Mouse (Mus musculus) MN1 (cell line): ENCODE data around the gene Eci2.
"Not testable (repeated sequence)": the region's sequence is repeated elsewhere in the genome, so short reads cannot be mapped to it uniquely, and the experiment has no call there.

ENCODE experiments used
- DNase-seq: peaks from one replicate; pipeline ENCODE4 v3.0.0-alpha.2; 2016; ENCODE audit warnings: low spot score

Gene Eci2

DNA sequence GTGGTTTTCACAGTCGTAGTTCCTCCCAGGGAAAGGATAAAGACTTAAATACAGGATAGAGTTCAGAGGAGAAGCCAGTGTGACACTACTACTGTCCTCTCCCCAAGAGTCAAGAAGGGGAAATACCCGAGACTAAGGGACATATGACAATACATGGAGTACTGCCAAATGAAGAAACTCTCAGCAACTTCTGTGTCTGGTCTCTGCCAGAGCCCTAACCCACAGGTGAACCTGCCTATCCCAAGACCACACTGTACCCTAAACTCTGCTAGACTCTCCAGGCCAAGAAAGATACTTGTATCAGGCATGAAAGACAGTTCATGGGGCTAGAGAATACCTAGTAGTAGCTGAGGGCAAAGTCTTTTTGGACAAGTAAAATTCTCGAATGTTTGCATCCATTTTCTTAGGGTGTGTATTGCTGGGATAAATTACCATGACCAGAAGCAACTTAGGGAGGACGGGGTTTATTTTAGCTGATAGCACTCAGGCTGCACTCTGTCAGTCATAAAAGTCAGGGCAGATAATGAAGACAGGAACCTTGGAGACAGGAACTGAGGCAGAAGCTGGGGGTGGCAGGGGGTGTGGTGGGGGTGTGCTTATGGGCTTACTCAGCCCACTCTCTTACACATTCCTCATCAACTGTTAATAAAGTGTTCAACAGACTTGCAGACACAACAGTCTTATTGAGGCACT, 35.2 kb downstream of the Eci2 start:
- DNase-seq, result no peak

GRCm38 (mm10) chr13:34983479-34983878, 43.4 kb downstream of the Eci2 start:
- DNase-seq, result not testable (repeated sequence)

- DNase-seq, result not testable (repeated sequence)
Observed at GRCm38 (mm10) chr13:34978635-34979034, 48.3 kb downstream of the Eci2 start.

GRCm38 (mm10) chr13:34977410-34977809, 49.5 kb downstream of the Eci2 start:
- no peak for DNase-seq

- DNase-seq, result no peak
Observed at GRCm38 (mm10) chr13:34976116-34976515, 50.8 kb downstream of the Eci2 start.

DNA sequence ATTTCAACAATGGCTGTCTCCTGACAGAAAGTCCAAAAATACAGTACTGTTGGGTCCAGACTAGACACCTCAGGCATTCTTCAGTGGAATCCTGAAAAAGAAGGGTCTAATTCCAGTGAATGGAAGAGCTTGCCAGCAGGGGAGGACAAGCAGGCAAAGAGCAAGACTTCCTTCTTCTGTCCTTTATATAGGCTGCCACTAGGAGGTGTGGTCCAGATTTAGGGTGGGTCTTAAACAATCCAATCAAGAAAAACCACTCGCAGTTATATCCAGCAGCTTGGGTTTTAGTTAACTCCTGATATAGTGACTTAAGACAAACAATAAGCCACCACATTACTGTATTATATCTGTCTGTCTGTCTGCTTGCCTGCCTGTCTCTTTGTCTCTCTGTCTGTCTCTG, 53.1 kb downstream of the Eci2 start:
- DNase-seq, result no peak

- DNase-seq, result peak; percentile 22
Observed at GRCm38 (mm10) chr13:34973149-34973548, 53.7 kb downstream of the Eci2 start.

DNA sequence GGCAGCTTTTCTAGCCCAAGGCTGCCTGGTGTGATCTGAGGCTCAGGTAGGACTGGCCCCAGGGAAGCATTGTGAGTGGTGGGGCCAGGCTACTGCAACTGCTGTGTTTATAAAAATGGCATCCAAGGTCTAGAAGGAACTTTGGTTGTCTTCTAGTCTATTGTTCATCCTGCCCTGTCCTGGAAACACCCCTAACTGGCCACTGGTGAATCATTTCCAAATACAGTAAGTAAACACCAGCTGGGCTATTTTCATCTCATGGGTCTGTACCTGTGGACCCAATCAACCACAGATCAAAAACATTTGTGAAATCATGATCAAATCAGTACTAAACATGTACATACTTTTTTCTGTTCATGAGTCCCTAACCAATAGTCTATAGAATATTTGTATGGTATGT, 54.4 kb downstream of the Eci2 start:
- DNase-seq, result not testable (repeated sequence)

GRCm38 (mm10) chr13:34965647-34966046, 61.2 kb downstream of the Eci2 start:
- DNase-seq, result not testable (repeated sequence)

DNA sequence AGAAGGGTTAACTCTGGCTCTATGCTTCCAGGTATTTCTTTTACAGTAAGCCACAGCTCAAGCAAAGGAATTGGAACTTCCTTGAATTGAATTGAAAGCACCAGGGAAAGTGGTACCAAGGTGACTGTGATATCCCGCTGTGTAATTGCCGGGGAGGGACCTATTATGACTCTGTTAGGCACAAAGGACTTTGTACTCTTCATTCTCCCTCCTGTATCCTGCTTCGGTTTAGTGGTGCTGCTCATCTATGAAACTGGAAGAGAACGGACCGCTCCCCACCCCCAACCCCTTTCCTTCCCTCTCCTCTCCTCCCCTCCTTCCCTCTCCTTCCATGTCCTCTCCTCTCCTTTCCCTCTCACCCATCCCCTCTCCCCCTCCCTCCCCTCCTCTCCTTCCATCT, 62.0 kb downstream of the Eci2 start:
- no peak for DNase-seq

GRCm38 (mm10) chr13:34964419-34964818, 62.5 kb downstream of the Eci2 start:
- no peak for DNase-seq

DNA sequence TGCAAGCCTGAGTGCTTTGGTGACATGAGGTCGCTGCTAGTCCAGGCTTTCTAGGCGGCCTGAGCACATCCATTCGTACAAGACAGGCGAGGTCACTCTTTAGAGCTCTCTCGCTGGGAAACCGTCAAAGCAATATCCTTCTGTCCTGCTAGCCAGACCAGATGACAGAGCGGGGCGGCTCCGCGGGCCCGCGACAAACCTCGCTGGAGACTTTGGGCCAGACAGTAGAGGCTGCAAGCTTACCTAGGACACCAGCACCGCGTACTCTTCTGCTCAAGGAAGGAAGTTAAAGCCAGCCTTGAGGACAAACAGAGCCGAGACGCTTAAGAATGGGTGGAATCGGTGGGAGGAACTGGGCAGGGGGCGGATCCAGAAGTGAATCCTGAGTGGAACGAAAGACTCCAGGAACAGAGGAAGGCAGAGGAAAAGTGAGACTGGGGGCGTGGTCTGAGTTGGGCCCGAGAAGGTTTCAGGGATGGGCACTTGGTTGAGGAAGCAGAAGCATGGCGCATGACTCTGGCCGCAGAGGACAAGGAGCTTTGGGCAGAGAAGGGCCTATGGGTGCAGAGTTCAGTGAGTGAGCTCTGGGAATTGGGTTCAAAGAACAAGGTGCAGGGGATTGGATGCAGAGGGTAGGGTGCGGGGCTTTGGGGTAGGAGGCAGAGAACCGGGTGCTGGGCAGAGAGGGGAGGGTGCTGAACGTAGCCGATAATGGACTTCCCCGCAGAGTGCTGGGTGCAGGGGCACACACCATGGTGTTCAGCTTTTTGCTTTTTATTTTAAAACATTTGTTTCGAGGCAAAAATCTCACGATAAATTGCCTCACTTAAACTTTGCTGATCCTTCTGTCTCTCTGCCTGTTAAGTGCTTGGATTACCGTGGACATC, 63.1 kb downstream of the Eci2 start, which contains the start of gene Eci3:
Gene Eci3 (minus strand): TSS at position 300 of the 887 bp plus-strand sequence.
- peak; percentile 14 for DNase-seq

DNA sequence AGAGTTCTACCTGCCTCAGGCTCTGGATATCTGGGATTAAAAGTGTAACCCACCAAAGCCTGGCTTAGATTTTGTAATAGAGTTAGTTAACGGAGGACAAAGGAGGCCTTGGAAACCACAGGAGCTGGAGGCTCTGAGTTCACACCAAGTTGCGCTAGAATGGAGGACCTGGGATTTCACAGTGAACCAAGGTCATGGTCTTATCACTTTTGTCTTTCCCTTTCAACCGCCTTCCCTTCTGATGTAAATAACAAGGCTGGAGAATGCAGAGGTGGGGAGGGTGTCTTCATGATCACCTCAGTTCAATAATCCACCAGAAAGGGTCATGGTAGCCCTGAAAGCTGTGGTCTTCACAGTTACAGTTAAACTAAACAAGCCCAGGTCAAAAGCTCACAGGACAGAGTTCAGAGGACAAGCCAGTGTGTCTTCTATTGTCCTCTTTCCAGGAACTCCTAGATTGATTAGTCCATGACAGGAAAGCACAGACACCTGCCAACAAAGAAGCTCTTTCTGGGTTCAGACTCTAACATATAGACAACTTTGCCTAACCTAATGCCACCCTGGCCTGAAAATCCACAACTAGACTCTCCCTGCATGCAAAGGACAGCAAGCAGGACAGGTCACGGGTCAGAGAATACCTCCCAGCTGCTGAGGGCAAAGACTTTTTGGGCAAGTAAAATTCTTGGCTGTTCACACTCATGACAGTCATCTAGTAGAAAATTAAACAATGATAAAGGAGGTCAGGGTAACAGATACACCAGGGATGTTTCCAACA, 65.7 kb downstream of the Eci2 start:
- no peak for DNase-seq

DNA sequence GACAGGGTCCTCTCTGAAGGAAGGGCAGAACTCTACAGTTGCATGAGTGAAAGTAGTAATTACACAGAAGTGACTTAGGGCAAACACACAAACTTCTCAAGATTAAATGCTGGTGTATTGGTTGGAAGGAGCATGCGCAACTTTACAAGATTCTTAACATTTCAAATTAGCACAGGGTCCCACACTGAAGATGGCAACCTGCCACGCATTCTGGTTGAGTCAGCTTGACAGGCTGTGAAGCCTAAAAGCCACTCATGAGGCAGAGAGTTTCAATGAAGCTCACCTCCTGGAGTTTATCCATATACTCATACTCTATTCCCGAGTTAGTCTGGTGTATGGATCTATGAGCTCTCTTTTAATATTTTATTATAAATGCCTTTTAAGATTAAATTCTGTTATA, 68.7 kb downstream of the Eci2 start:
- not testable (repeated sequence) for DNase-seq

DNA sequence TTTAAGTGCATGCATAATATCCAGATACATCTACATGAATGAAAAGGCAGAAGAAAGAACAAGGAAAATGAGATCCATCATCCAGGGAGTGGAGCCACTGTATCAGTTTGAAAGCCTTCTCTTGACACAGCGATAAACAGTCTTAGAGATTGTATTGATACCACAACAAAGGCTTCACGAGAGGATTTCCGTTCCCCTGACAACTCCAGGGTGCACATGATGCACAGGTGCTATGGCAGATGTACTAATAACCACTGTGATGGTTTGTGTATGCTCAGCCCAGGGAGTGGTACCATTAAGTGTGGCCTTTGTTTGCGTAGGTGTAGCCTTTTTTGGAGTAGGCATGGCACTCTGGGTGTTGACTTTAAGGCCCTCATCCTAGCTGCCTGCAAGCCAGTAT, 70.0 kb downstream of the Eci2 start:
- no peak for DNase-seq

- DNase-seq, result not testable (repeated sequence)
Observed at GRCm38 (mm10) chr13:34951437-34951836, 75.5 kb downstream of the Eci2 start.

GRCm38 (mm10) chr13:34942370-34942769, 84.5 kb downstream of the Eci2 start:
- DNase-seq, result no peak

GRCm38 (mm10) chr13:34934931-34935644, 91.8 kb downstream of the Eci2 start:
- DNase-seq, result no peak
